Mouse (Mus musculus) mammary gland, adult 2 months (tissue): ENCODE measurements around the gene Mycbp2. TPM values are rescaled to one million over a fixed set of nuclear protein-coding genes. Genes with fewer than 3 reads are reported as not detected.

Experiments
- polyA plus RNA-seq: library from polyadenylated mRNA; depleted of rRNA; stranded (reverse); fragments of >200 nt; gene quantifications from 2 replicates; pipeline ENCODE4 v1.2.3, GENCODE M21; 2012; ENCODE audit warnings: low replicate concordance; rRNA removed

Gene Mycbp2
- 24.3 and 27.4 TPM in 2 replicates for polyA plus RNA-seq

GRCm38 (mm10) chr14:103346729-103347505, at the start of gene Mycbp2:
Gene Mycbp2, minus strand, starts transcription at chr14:103346814.

GRCm38 (mm10) chr14:103099238-103099933, 247.2 kb downstream of the Mycbp2 start, which contains the start of gene Fbxl3:
Gene Fbxl3, minus strand, starts transcription at chr14:103099566.

DNA sequence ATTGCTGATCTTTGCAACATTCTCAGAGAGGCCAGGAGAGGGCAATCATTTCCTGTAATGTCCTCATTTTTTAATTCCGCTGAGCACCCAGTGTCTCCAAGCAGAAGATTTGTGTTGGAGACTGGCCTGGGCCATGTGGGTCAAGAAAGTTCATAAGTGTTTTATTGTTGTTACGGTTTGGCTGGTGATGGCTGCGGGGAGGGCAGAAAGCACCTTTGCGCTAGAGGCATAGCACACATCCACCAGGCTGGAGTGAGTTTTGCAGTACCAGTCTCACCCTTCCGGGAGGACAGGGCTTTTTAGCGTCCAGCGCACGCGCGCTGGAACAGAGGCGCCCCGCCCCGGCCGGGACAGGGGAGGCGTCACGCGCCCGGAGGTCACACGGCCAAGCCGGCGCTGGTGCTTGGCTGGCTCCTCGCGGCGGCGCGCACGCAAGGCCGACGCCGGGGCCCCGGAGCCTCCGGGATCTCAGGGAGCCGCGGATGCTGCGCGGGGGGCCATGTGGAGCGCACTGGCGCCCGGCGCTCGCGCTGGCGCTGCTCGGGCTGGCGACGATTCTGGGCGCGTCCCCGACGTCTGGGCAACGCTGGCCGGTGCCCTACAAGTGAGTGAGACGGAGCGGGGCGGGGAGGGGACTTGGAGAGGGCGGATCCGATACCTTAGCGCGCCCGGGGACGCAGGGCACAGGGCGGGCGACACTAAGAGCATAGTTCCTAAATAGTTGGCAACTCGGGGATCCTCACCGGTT, 276.6 kb downstream of the Mycbp2 start, which contains the start of gene Cln5:
Gene Cln5, plus strand, starts transcription at position 353 of the 748 bp plus-strand sequence.

Other genes with a start within 250 kb of the Mycbp2 start
- 55.9 and 111 TPM in 2 replicates for gene Fbxl3, start 247.2 kb downstream of the Mycbp2 start, polyA plus RNA-seq
- 0.93 TPM in 1 of 2 replicates, not detected in the other for gene Scel, start 166.5 kb upstream of the Mycbp2 start, polyA plus RNA-seq